Mouse (Mus musculus): ENCODE measurements around the gene Armc8.

Armc8 gene

GRCm38 (mm10) chr9:99505875-99506274, 62.8 kb downstream of the Armc8 start:
- no peak for DNase-seq (ENCODE audit: extremely low spot score, low spot score)

- no peak for DNase-seq (ENCODE audit: extremely low spot score, low spot score)
Observed at GRCm38 (mm10) chr9:99499336-99499735, 69.4 kb downstream of the Armc8 start.

GRCm38 (mm10) chr9:99492634-99493200, 76.0 kb downstream of the Armc8 start:
- no peak for DNase-seq (ENCODE audit: extremely low spot score, low spot score)

GRCm38 (mm10) chr9:99491050-99491449, 77.6 kb downstream of the Armc8 start:
- no peak for DNase-seq (ENCODE audit: extremely low spot score, low spot score)

- DNase-seq (ENCODE audit: extremely low spot score, low spot score): no peak
Observed at GRCm38 (mm10) chr9:99487841-99488240, 80.9 kb downstream of the Armc8 start.

GRCm38 (mm10) chr9:99487126-99487695, 81.5 kb downstream of the Armc8 start:
- no peak for DNase-seq (ENCODE audit: extremely low spot score, low spot score)

- DNase-seq (ENCODE audit: extremely low spot score, low spot score): no peak
Observed at GRCm38 (mm10) chr9:99485144-99485543, 83.6 kb downstream of the Armc8 start.

GRCm38 (mm10) chr9:99484632-99485031, 84.1 kb downstream of the Armc8 start:
- DNase-seq (ENCODE audit: extremely low spot score, low spot score): no peak

GRCm38 (mm10) chr9:99483191-99483590, 85.5 kb downstream of the Armc8 start:
- no peak for DNase-seq (ENCODE audit: extremely low spot score, low spot score)

GRCm38 (mm10) chr9:99480764-99481163, 87.9 kb downstream of the Armc8 start:
- DNase-seq (ENCODE audit: extremely low spot score, low spot score): no peak

- DNase-seq (ENCODE audit: extremely low spot score, low spot score): no peak
Observed at GRCm38 (mm10) chr9:99479181-99479711, 89.5 kb downstream of the Armc8 start.

GRCm38 (mm10) chr9:99471334-99471733, 97.4 kb downstream of the Armc8 start:
- no peak for DNase-seq (ENCODE audit: extremely low spot score, low spot score)

GRCm38 (mm10) chr9:99470347-99471092, 98.2 kb downstream of the Armc8 start:
- DNase-seq (ENCODE audit: extremely low spot score, low spot score): no peak

GRCm38 (mm10) chr9:99469681-99470273, 98.9 kb downstream of the Armc8 start:
- DNase-seq (ENCODE audit: extremely low spot score, low spot score): no peak

GRCm38 (mm10) chr9:99468572-99468971, 100.1 kb downstream of the Armc8 start:
- DNase-seq (ENCODE audit: extremely low spot score, low spot score): no peak

GRCm38 (mm10) chr9:99464876-99465275, 103.8 kb downstream of the Armc8 start:
- DNase-seq (ENCODE audit: extremely low spot score, low spot score): no peak

GRCm38 (mm10) chr9:99459730-99460129, 109.0 kb downstream of the Armc8 start:
- no peak for DNase-seq (ENCODE audit: extremely low spot score, low spot score)

GRCm38 (mm10) chr9:99458529-99459208, 110.0 kb downstream of the Armc8 start:
- peak; percentile 64 for DNase-seq (ENCODE audit: extremely low spot score, low spot score)

GRCm38 (mm10) chr9:99454211-99454610, 114.5 kb downstream of the Armc8 start:
- DNase-seq (ENCODE audit: extremely low spot score, low spot score): no peak

- no peak for DNase-seq (ENCODE audit: extremely low spot score, low spot score)
Observed at GRCm38 (mm10) chr9:99451161-99451560, 117.5 kb downstream of the Armc8 start, which contains the start of gene Nme9. Gene Nme9 (plus strand): TSS chr9:99451475.

GRCm38 (mm10) chr9:99449886-99450647, 118.6 kb downstream of the Armc8 start:
- DNase-seq (ENCODE audit: extremely low spot score, low spot score): no peak

Data from neural tube, embryonic 10.5 days (tissue).